Mouse (Mus musculus): ENCODE results near the gene Ovgp1.
A peak's percentile ranks its signal among the peaks of the same experiment; 100 is the strongest.
"Not testable (repeated sequence)": the region's sequence is repeated elsewhere in the genome, so short reads cannot be mapped to it uniquely, and the experiment has no call there.

The Ovgp1 gene

GRCm38 (mm10) chr3:106000707-106001375 lies 27.3 kb downstream of the Ovgp1 start:
- DNase-seq, result no peak

- peak; percentile 15 for DNase-seq
These were observed 28.2 kb downstream of the Ovgp1 start for GRCm38 (mm10) chr3:106001416-106002370.

GRCm38 (mm10) chr3:106003360-106003759 lies 29.8 kb downstream of the Ovgp1 start:
- DNase-seq, result not testable (repeated sequence)

GRCm38 (mm10) chr3:106014546-106014945 lies 41.0 kb downstream of the Ovgp1 start, which contains the start of gene Pifo:
Gene Pifo, minus strand, starts transcription at chr3:106014646.
- no peak for DNase-seq

- no peak for DNase-seq
These were observed 48.3 kb downstream of the Ovgp1 start for GRCm38 (mm10) chr3:106021840-106022239.

GRCm38 (mm10) chr3:106024135-106024534 lies 50.6 kb downstream of the Ovgp1 start:
- no peak for DNase-seq

- DNase-seq, result no peak
These were observed 59.3 kb downstream of the Ovgp1 start, which contains the start of gene Chil5 for GRCm38 (mm10) chr3:106032781-106033180. Gene Chil5, minus strand, starts transcription at chr3:106032814.

Measured in liver (tissue).